In the genomic region with DNA sequence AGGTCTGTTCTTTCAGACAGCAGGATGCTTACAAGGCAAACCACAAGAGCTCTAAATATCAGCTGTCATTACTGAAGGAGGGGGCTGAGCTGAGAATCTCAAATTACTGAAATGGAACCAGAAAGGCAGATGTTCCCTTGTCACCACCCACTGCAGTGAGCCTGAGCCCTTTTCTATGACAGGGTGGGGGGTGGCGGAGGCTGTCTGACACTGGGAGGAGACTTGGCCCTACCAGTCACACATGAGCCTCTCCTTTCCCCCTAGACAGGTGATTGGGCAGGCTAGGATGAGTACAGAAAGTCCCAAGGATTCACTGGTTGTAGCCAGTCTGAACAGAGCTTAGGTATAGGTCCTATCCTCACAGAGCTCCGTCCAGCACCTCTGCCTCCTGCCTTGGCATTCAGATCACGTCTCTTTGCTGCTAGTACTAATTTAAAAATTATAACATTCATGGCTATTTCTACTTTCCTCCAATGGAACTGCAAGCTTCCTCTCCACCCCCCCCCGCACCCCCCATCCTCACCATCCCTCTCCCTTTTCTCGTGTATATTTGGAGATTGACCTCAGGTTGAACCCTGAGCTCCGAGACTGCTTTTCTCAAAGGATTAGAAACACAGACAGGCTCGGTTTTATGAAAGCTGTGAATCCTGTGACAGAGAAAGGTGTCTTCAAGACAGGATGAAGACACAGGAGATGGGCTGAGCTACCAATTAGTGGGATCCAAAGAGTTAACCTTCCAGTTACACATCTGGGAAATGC, we compare ENCODE assay signal across 9 mouse cellular contexts.
DNase-seq lines count a peak whose midpoint lies in the region; ATAC-seq and TF ChIP-seq lines count a peak whose summit lies in the region.
"Had no signal": no experiment of that assay in that cellular context is flagged by ENCODE, and none has a peak within 500 bp of the region (broad histone marks: within the 10 kb centered on the region; RNA-seq: fewer than 3 reads in every experiment).

No protein-coding gene starts in this region.

- H3K4me3 ChIP-seq in kidney, embryonic 16.5 days (ENCODE audit: low read length), result no peak overlapping the region
- H3K4me3 ChIP-seq in forebrain, postnatal 0 days (ENCODE audit: low read depth, low read length), result no peak overlapping the region
- H3K4me3 ChIP-seq in neural tube, embryonic 14.5 days (ENCODE audit: low read depth, low read length), result no peak overlapping the region

- WGBS in kidney, embryonic 16.5 days, result 28% methylated on average over 7 of the region's 7 CpGs
- WGBS in forebrain, postnatal 0 days, result 26% methylated on average over 7 of the region's 7 CpGs
- 36% methylated on average over 7 of the region's 7 CpGs for WGBS in neural tube, embryonic 14.5 days

- H3K9ac ChIP-seq in kidney, embryonic 16.5 days (replicated peaks; ENCODE audit: low read length), result no peak overlapping the region
- no peak overlapping the region for H3K9ac ChIP-seq in forebrain, postnatal 0 days
- H3K9ac ChIP-seq in neural tube, embryonic 14.5 days (replicated peaks; ENCODE audit: low read depth, low read length), result no peak overlapping the region; the same call in 1 of the 2 replicates

- ATAC-seq in kidney, embryonic 16.5 days (ENCODE audit: low FRiP score, low TSS enrichment), result peak; percentile 70
- ATAC-seq in forebrain, postnatal 0 days, result peak; percentile 87
- ATAC-seq in neural tube, embryonic 14.5 days (ENCODE audit: low read depth), result peak; percentile 74

- no peak for TF ChIP-seq CTCF in forebrain, postnatal 0 days (IDR thresholded peaks at IDR 0.05; ENCODE audit: low read depth)

- H3K4me1 ChIP-seq in kidney, embryonic 16.5 days (ENCODE audit: insufficient read depth, low read length), result peaks cover 11% of the 10 kb centered on the region; the same call in 1 of the 2 replicates
- H3K4me1 ChIP-seq in forebrain, postnatal 0 days (ENCODE audit: insufficient read depth), result peaks cover 4% of the 10 kb centered on the region
- no peaks in the 10 kb centered on the region; the same call in 1 of the 2 replicates for H3K4me1 ChIP-seq in neural tube, embryonic 14.5 days (ENCODE audit: control insufficient read depth, insufficient read depth, low read length)

- no peaks in the 10 kb centered on the region for H3K27me3 ChIP-seq in kidney, embryonic 16.5 days (ENCODE audit: insufficient read depth, low read length)
- no peaks in the 10 kb centered on the region for H3K27me3 ChIP-seq in forebrain, postnatal 0 days (ENCODE audit: insufficient read depth, low read length)
- no peaks in the 10 kb centered on the region for H3K27me3 ChIP-seq in neural tube, embryonic 14.5 days (ENCODE audit: control insufficient read depth, insufficient read depth, low read length)

- no peaks in the 10 kb centered on the region for H3K36me3 ChIP-seq in kidney, embryonic 16.5 days (ENCODE audit: insufficient read depth, low read length)
- no peaks in the 10 kb centered on the region for H3K36me3 ChIP-seq in forebrain, postnatal 0 days (ENCODE audit: insufficient read depth)
- H3K36me3 ChIP-seq in neural tube, embryonic 14.5 days (ENCODE audit: control insufficient read depth, insufficient read depth, low read length), result no peaks in the 10 kb centered on the region
- H3K36me3 ChIP-seq: G1E had no signal

- no peak overlapping the region for H3K27ac ChIP-seq in kidney, embryonic 16.5 days (ENCODE audit: low read length)
- H3K27ac ChIP-seq in forebrain, postnatal 0 days (ENCODE audit: low read depth, low read length), result peak overlapping the region; percentile 73
- peak overlapping the region; percentile 25; the same call in 1 of the 2 replicates for H3K27ac ChIP-seq in neural tube, embryonic 14.5 days (ENCODE audit: low read depth, low read length)

- H3K4me2 ChIP-seq in kidney, embryonic 16.5 days (replicated peaks; ENCODE audit: low read depth, low read length), result no peak overlapping the region
- H3K4me2 ChIP-seq in forebrain, postnatal 0 days (ENCODE audit: low read depth), result no peak overlapping the region
- H3K4me2 ChIP-seq in neural tube, embryonic 14.5 days (ENCODE audit: low read depth, low read length), result no peak overlapping the region

- DNase-seq in kidney, postnatal 14 days, result no peak
- peak; percentile 61 for DNase-seq in forebrain, postnatal 0 days
- peak; percentile 47 for DNase-seq in left cerebral cortex, adult 11 months (ENCODE audit: low spot score)
- DNase-seq in urinary bladder, adult 2 months (ENCODE audit: low spot score), result no peak
- DNase-seq in adrenal gland, adult 18-20 months (ENCODE audit: low spot score in 2 of 2), result no peak
- DNase-seq in urinary bladder, postnatal 14 days (ENCODE audit: low spot score), result no peak

- H3K9me3 ChIP-seq in kidney, embryonic 16.5 days (ENCODE audit: low read length), result no peaks in the 10 kb centered on the region
- H3K9me3 ChIP-seq in forebrain, postnatal 0 days (ENCODE audit: low read length), result no peaks in the 10 kb centered on the region
- no peaks in the 10 kb centered on the region for H3K9me3 ChIP-seq in neural tube, embryonic 14.5 days (ENCODE audit: control insufficient read depth, low read length)

Comparison
In these comparisons a context has a peak if more than half of its experiments do, and no peak if none do; other contexts are left out.
1. DNase-seq: peak in forebrain, postnatal 0 days (single experiment) and left cerebral cortex, adult 11 months (single experiment); none in kidney, postnatal 14 days (single experiment), urinary bladder, adult 2 months (single experiment), adrenal gland, adult 18-20 months (0 of 2) and urinary bladder, postnatal 14 days (single experiment).
2. Peak in every context shown above with its lines, with median percentiles within 50 percentile points of each other: ATAC-seq.